In genomic region chr16:4175134-4175533, GRCm38 (mm10) we compare ENCODE assay signal across 29 mouse cellular contexts. TPM values are rescaled to one million over a fixed set of nuclear protein-coding genes. Genes with fewer than 3 reads are reported as not detected.
A peak's percentile ranks its signal among the peaks of the same experiment; 100 is the strongest.
DNase-seq lines count a peak whose midpoint lies in the region; ATAC-seq lines count a peak whose summit lies in the region.
"Had no signal": no experiment of that assay in that cellular context is flagged by ENCODE, and none has a peak within 500 bp of the region (broad histone marks: within the 10 kb centered on the region; RNA-seq: fewer than 3 reads in every experiment).

No protein-coding gene starts in this region.

- whole genome bisulfite sequencing in liver, embryonic 12.5 days (ENCODE audit: insufficient replicate concordance), result 65% methylated on average over 3 of the region's 3 CpGs
- 59% methylated on average over 3 of the region's 3 CpGs for WGBS in liver, embryonic 15.5 days (ENCODE audit: insufficient replicate concordance)
- 95% methylated on average over 3 of the region's 3 CpGs for WGBS in forebrain, embryonic 10.5 days

- no peaks in the 10 kb centered on the region for H3K27me3 ChIP-seq in liver, embryonic 12.5 days (replicated peaks)
- no peaks in the 10 kb centered on the region for H3K27me3 ChIP-seq in liver, embryonic 15.5 days
- H3K27me3 ChIP-seq in forebrain, embryonic 10.5 days (ENCODE audit: poor library complexity, severe bottlenecking), result no peaks in the 10 kb centered on the region
- H3K27me3 ChIP-seq: embryonic facial prominence, embryonic 13.5 days; heart, embryonic 12.5 days; heart, embryonic 15.5 days; hindbrain, embryonic 13.5 days had no signal

- peak; percentile 32 for DNase-seq in c-Kit-positive CD71-positive TER-119-negative erythroid progenitor cells, embryonic 14.5 days (ENCODE audit: low read depth)
- no peak for DNase-seq in forebrain, embryonic 10.5 days (ENCODE audit: extremely low spot score, low spot score)
- DNase-seq in thymus, postnatal 14 days, result no peak
- DNase-seq: adrenal gland, postnatal 10 days; adrenal gland, postnatal 36 days; B cell, adult 2 months; cerebellum, adult 11-12 months; cerebellum, adult 8-10 months; cerebellum, postnatal 10 days; cerebellum, postnatal 36 days; embryo, embryonic 11 days; gastrocnemius, postnatal 25 days; heart, adult 18-20 months; heart, postnatal 10 days; heart, postnatal 36 days had no signal

- H3K4me3 ChIP-seq in liver, embryonic 12.5 days, result no peak overlapping the region
- no peak overlapping the region for H3K4me3 ChIP-seq in liver, embryonic 15.5 days (replicated peaks)
- H3K4me3 ChIP-seq in forebrain, embryonic 10.5 days, result no peak overlapping the region
- H3K4me3 ChIP-seq: embryonic facial prominence, embryonic 10.5 days; embryonic facial prominence, embryonic 13.5 days; erythroblast, embryonic 14.5 days; heart, embryonic 12.5 days; heart, embryonic 15.5 days; hindbrain, embryonic 10.5 days; hindbrain, embryonic 13.5 days had no signal

- H3K9me3 ChIP-seq in liver, embryonic 12.5 days (replicated peaks), result no peaks in the 10 kb centered on the region
- no peaks in the 10 kb centered on the region for H3K9me3 ChIP-seq in liver, embryonic 15.5 days (replicated peaks)
- H3K9me3 ChIP-seq in forebrain, embryonic 10.5 days, result peaks cover 8% of the 10 kb centered on the region; the same call in 1 of the 2 replicates
- H3K9me3 ChIP-seq: embryonic facial prominence, embryonic 10.5 days; embryonic facial prominence, embryonic 13.5 days; heart, embryonic 12.5 days; heart, embryonic 15.5 days; hindbrain, embryonic 13.5 days had no signal

- H3K36me3 ChIP-seq in liver, embryonic 12.5 days, result peaks cover 32% of the 10 kb centered on the region
- H3K36me3 ChIP-seq in liver, embryonic 15.5 days (replicated peaks), result peaks cover 19% of the 10 kb centered on the region
- H3K36me3 ChIP-seq in forebrain, embryonic 10.5 days (replicated peaks), result peaks cover 69% of the 10 kb centered on the region

- H3K27ac ChIP-seq in liver, embryonic 12.5 days, result peak overlapping the region; percentile 36; the same call in 1 of the 2 replicates
- 0 out of 2 replicates have a peak overlapping the region, but pooled peaks have one; percentile 10 for H3K27ac ChIP-seq in liver, embryonic 15.5 days (replicated peaks)
- H3K27ac ChIP-seq in forebrain, embryonic 10.5 days, result no peak overlapping the region
- H3K27ac ChIP-seq: embryonic facial prominence, embryonic 10.5 days; embryonic facial prominence, embryonic 13.5 days; heart, embryonic 15.5 days; hindbrain, embryonic 10.5 days; hindbrain, embryonic 13.5 days had no signal

- peaks cover 33% of the 10 kb centered on the region for H3K4me1 ChIP-seq in liver, embryonic 12.5 days
- peaks cover 19% of the 10 kb centered on the region for H3K4me1 ChIP-seq in liver, embryonic 15.5 days (replicated peaks)
- no peaks in the 10 kb centered on the region for H3K4me1 ChIP-seq in forebrain, embryonic 10.5 days
- H3K4me1 ChIP-seq: embryonic facial prominence, embryonic 10.5 days; hindbrain, embryonic 10.5 days had no signal

- peak; percentile 84 for ATAC-seq in liver, embryonic 12.5 days
- no peak for ATAC-seq in liver, embryonic 15.5 days (ENCODE audit: insufficient read depth)
- ATAC-seq in megakaryocyte-erythroid progenitor cell, adult 5-6 weeks (replicated peaks; ENCODE audit: low FRiP score, low TSS enrichment, poor library complexity, severe bottlenecking), result peak; percentile 82
- ATAC-seq in CD4-positive, CD25-positive, alpha-beta regulatory T cell, adult 4 months, result no peak
- ATAC-seq: activated CD4-positive, CD25-positive, alpha-beta regulatory T cell, adult 4 months; forebrain, embryonic 14.5 days; hindbrain, embryonic 16.5 days had no signal

- no peak overlapping the region for H3K9ac ChIP-seq in liver, embryonic 12.5 days
- H3K9ac ChIP-seq in liver, embryonic 15.5 days, result no peak overlapping the region
- H3K9ac ChIP-seq: embryonic facial prominence, embryonic 13.5 days; heart, embryonic 12.5 days; heart, embryonic 15.5 days; hindbrain, embryonic 13.5 days had no signal

- H3K4me2 ChIP-seq in liver, embryonic 12.5 days, result no peak overlapping the region
- H3K4me2 ChIP-seq in liver, embryonic 15.5 days, result no peak overlapping the region
- H3K4me2 ChIP-seq: embryonic facial prominence, embryonic 13.5 days; heart, embryonic 12.5 days; heart, embryonic 15.5 days; hindbrain, embryonic 13.5 days had no signal

RNA-seq across cellular contexts. Expression of gene Crebbp, which starts 38.7 kb away (rescaled TPM):
- 11.6 and 12.1 TPM in 2 replicates for polyA plus RNA-seq in liver, embryonic 12.5 days (2016; fragmentation: Nextera tagmentation; extraction: Ambion mirVana)
- polyA plus RNA-seq in liver, embryonic 15.5 days (2015; fragmentation: Nextera tagmentation; extraction: Ambion mirVana), result 7.9 and 8.3 TPM in 2 replicates
- 39.7 and 41.0 TPM in 2 replicates for total RNA-seq in megakaryocyte-erythroid progenitor cell, adult 5-6 weeks (2014; fragmentation: Nextera tagmentation)
- 10.2 and 14.4 TPM in 2 replicates for total RNA-seq in megakaryocyte-erythroid progenitor cell, adult 5-6 weeks (2017)
- 28.6 and 29.4 TPM in 2 replicates for polyA plus RNA-seq in forebrain, embryonic 10.5 days (2016; fragmentation: Nextera tagmentation; extraction: Ambion mirVana)
- 10 to 100 TPM; 77.5 to 84.9 TPM for polyA plus RNA-seq in CD4-positive, CD25-positive, alpha-beta regulatory T cell, adult 4 months (2017; shearing (Covaris generic))

Comparison
In these comparisons a context has a peak if more than half of its experiments do, and no peak if none do; other contexts are left out.
1. ATAC-seq: peak in liver, embryonic 12.5 days (single experiment) and megakaryocyte-erythroid progenitor cell, adult 5-6 weeks (single experiment); none in liver, embryonic 15.5 days (single experiment) and CD4-positive, CD25-positive, alpha-beta regulatory T cell, adult 4 months (single experiment).